Mouse (Mus musculus): ENCODE results near the gene Tmem132c.

Gene Tmem132c

DNA sequence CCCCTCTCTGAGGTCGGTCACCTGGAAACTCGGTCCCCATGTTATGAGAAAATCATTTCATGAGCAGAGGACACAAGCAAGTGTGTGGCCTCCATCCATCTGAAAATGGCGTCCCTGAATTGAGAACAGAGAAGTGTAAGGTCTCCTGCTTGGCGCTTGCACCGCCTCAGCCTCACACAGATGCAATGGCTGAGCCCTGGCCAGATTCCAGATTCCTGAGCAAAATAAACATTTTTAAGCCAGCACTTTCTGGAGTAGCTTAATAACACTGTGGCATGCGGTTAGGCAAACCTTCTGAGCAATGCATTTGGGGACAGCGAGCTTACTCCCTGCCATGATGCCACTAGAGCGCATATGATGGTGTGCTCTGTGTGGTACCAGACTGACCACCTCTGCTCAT lies 48.1 kb downstream of the Tmem132c start:
- DNase-seq: no peak

DNA sequence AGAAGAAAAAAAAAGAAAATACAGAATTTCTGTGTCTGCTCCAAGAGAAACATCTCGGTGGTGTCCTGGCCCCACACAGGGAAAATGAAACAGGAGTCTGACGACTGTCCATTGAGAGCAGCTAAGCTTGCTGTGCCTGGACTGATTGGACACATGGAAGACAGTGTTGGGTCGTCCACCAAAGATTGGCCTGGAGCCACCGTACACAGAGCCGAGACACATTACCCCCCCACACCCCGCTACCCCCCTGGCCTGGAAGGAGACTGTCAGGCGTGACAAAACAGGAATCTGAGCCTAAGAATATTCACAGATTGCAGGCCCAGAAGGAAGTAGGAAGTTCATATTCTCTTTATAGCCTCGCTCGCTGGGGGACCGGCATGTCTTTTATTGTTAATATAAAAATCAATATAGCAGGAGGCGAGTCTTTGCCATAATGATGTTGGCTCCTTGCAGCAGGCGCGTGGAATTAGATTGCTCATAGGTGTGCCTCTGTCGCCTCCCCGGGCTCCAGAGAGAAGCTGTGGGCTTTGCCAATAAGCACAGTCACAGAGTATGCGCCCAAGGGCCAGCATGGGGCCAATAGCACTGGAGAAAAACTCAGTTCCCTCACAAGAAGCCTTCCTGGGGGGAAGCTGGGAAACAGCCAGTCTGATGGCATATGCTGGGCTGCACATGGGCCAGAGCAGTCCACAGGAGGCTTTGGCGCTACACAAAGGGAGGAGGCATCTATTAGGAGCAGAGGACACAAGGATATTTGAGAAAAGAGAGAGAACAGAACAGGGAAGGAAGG lies 49.0 kb downstream of the Tmem132c start:
- no peak for DNase-seq

DNA sequence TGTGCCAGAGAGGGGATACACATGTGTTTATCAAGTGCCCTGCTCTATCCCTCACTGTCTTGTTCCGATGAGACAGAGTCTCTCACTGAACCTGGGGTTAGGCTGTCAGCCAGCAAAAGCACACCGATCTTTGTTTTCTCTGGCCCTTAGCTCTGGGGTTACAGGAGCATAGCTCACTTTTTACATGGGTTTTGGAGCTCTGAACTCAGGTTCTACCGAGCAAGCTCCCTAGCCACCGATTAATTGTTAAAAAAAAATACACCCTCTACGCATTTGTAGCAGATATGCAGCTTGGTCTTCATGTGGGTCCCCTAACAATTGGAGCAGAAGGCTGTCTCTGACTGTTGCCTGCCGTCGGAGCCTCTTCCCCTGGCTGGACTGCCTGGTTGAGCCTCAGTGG lies 50.0 kb downstream of the Tmem132c start:
- DNase-seq: no peak

DNA sequence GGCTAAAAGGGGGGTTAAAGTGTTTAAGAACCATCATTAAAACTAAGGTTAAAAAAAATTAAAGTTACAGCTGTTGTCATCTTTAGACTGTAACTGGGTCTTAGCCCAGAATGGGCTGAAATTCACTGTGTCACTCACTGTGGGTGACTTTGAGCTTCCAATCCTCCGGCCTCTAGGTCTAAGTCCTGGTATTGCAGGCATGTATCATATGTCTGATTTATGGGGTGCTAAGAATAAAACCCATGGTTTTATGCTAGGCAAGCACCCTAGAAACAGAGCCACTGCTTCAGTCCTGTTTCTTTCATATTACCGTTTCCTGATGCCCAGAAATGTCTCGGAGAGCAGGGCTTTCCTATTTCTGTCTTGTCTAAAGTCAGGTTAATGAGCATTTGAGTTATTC lies 52.1 kb downstream of the Tmem132c start:
- no peak for DNase-seq

DNA sequence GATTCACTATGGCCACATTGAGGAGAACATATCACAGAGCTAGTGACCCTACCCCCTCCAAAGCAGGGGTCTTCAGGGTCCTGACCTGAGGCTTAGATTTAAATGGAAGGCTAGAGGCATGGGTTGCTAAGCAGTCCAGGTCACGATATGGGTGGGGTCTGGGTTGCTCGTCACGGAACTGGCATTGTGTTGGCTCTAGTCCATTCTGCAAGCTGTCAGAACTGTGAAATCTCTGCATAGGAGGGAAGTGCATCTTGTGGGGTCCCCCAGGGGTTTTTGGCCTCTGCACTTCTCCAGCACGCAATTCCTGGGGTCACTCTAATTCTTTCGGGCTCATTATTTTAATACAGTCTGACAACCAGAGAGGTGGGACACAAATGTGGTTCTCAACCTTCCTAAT lies 55.9 kb downstream of the Tmem132c start:
- DNase-seq: no peak

DNA sequence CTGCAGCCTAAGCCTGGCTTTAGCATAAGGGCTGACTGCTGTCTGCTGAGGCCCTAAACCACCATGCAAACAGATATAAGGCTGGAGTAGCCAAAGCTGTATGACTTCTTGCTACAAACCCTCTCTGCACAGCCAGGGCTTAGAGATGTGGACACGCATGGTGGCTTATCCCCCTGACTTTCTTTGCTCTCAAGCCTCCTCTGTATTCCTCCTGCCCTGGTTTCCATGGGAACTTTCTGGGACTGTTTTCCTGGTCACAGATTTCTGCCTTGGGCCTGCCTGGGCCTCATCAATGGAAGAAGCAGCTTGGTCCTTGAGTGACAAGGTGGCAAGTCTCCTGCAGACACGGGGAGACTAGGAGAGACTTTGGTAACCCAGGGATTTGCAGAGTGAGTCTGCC lies 56.5 kb downstream of the Tmem132c start:
- no peak for DNase-seq

DNA sequence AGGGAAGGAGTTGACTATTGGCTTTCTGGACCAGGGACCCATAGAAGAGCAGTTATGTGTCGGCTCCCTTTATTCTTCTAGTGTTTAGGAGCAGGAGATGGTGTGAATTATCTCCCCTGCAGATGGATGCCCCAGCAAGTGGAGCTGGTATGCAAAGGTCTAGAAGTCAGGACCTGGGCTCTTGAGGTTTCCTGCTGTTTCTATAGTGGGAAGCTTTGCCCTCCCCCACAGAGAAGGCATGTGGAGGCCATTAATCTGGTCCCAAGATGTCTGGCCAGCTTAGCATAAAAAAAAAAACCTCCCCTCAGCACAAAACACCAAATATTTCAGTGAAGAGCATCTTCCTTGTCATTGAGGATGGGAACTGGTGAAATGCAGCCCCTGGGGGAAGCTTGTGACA lies 57.4 kb downstream of the Tmem132c start:
- no peak for DNase-seq

DNA sequence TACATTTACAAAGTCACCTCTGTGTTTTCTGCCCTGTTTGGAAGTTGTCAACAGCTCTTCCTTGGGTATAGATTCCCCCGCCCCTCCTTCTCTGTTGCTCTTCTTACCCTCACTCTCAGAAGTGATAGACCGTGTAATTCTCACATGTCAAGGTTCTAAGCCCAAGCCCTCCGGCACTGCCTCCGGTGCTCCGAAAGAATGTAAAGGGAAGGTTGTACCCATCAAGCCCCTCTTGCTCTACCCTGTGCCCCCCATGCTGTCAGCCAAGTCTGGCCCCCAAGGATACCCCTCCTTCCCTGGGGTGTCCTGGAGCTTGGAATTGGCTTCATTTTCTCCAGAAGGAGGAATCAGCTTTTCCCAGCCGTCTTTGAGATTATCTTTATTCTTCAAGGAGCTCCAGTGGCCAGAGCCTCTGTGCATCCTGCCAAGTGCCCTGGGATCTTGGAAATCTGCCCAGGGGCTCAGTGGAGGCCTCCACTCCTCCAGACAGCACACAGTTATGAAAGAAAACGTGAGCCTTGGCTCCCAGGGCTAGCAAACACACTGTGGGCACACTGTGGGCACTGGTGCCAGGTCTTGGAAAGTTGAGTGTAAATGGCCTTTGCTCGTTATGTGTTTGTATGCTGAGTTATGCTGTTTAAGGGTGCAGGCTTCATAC lies 59.1 kb downstream of the Tmem132c start:
- no peak for DNase-seq

DNA sequence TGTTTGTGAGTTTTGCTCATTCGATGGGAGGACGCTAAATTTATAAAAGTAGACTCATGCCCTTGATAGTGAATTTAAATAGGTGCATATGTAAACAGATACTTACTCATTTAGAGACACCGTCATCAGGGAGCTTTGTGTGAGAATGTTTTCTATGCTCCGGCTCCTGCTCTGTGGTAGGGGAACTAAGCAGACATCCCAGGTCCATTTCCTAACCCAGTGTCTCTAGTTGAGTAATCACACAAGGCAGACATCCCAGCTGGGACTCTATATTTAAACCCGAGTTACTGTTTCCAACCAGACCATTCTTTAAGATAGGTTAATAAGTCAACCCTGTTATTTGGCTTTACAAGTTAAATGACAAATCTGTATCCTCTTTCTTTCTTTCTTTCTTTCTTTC lies 63.7 kb downstream of the Tmem132c start:
- no peak for DNase-seq

DNA sequence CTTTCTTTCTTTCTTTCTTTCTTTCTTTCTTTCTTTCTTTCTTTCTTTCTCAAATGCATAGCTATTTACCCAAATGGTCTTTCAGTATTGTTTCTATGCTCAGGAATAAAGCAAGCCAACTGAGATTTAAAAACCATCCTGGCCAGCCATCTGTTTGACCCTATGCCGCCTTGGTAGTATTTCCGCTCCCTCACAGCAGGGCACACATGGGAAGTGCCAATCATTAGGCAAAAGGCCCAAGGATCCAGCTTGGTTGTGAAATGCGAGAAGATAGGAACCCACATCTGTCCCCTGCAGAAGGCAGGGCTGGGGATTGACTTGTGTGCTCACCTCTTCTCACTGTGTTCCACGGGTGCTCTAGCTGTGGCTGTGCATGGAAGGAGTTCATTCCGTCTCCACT lies 64.1 kb downstream of the Tmem132c start:
- no peak for DNase-seq

DNA sequence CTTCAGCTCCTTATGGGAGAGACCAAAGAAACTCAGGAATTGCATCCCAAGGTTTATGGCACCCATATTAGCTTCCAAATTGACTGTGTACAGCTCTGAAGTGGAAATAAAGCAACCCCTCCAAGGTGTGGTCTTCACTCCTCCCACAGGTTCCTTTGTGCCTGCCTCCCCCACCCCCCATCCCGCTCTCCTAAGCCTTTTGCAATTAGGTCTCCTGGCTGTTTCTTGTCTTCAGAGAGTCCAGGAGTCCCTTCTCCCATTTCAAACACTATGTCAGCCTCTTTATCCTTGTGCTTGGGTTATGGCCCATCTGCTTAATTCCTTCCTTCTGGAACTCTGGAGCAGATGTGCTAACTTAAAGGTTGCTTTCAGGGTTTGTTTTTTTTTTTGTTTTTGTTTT lies 65.1 kb downstream of the Tmem132c start:
- no peak for DNase-seq

DNA sequence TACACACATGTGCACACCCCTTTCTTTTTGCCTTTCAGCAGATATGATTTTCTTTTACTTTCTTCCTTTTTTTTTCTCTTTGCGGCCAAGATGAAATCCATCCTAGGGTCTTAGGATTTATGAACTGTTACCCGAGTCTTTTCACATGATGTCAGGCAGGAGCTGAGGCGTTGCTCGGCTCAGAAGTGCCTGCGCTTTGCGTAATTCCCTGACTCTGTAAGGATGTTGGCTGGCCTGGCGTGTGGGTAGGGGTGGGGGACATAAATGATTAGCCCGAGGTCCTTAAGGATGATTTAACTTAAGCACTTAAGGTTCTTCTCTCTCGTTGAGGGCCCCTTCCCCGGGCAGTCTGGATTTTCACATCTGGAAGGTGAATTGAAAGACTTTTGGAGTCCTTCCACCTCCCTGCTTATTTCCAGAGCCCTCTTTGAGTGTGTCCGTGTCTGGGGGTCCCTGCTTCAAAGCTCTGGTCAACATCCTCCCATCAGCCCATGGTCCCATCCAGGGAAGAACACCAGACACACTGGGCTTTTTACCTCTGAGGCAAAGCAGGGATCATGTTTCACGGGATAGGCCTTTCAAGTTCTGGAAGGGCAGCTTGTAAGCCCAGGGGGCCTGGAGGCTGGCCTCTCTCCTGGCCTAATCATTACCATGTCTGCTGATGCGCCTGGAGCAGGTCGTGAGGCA lies 68.9 kb downstream of the Tmem132c start:
- no peak for DNase-seq

DNA sequence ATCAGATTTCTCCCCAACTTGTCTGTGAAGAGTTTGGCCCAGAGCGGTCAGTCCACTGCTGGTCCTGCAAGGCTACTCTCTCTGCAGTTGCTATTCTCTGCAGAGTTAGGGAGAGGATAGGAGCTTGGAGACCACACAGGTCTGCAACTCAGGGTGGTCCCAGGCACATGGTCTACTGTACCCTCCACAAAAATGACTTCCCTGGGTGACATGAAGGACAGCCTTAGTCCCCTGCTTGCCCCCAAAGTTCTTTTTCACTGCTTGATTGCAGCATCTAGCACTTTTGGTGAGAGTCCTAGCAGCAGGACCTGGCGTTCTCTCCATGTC lies 69.4 kb downstream of the Tmem132c start:
- no peak for DNase-seq

DNA sequence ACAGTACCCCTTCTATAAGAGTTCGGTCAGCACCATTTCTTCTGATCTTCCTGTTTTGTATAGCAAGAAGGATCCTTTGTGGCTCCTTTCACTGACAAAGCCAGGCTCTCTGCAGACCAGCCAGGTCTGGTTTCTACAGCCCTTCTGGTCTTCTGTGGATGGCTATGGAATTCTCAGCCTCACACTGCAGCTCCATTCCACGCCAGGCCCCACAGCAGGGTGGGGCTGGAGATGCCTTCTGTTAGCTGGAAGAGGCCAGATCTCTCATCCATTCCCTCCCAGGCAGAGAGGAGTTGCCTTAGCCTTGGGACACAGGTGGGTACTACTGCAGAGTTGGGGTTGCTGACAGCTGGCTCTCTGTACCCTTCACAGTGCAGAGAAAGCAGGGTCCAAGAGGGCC lies 72.0 kb downstream of the Tmem132c start:
- no peak for DNase-seq

DNA sequence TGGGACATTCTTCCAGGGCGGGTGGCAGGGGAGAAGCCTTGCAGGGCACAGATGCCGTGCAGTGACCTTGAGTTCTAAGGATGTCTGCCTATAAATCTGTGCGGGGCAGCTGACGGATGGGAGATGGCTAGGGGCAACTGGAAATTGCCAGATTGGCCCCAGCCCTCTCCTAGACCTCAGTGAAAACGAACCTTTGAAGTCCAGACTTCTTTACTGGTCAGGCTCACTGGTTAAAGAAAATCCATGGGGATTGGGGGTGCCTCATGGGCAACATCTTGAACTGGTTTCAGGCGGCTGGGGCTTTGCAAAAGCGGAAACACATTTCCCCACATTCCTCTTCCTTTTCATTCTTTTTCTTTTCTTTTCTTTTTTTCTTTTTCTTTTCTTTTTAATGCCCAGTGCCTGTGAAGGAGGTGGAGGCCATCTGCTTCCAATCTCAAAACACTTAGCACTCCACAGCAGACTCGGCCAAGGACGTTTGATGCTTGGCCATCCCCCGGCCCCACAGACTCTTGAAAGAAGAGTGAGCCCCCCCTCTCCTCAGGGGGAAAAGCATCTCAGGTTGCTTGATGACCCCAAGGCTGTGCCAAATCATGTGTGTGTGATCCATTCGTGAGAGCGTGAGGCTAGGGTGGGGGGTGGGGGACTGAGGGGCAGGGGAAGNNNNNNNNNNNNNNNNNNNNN lies 77.6 kb downstream of the Tmem132c start:
- no peak for DNase-seq

DNA sequence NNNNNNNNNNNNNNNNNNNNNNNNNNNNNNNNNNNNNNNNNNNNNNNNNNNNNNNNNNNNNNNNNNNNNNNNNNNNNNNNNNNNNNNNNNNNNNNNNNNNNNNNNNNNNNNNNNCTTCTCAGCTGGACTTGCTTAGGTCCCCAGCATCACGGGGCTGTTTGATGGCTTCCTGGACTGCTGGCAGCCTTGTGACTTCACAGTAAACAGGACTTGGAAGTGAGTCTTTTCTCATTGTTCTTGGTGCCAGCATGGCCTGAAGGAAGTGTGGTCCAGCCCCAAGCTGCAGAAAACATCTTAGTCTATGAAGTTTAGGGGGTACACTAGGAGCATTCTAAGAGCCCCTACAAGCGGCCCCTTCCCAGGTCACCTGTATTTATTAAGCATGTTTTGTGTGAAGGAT lies 83.0 kb downstream of the Tmem132c start:
- DNase-seq: no peak

DNA sequence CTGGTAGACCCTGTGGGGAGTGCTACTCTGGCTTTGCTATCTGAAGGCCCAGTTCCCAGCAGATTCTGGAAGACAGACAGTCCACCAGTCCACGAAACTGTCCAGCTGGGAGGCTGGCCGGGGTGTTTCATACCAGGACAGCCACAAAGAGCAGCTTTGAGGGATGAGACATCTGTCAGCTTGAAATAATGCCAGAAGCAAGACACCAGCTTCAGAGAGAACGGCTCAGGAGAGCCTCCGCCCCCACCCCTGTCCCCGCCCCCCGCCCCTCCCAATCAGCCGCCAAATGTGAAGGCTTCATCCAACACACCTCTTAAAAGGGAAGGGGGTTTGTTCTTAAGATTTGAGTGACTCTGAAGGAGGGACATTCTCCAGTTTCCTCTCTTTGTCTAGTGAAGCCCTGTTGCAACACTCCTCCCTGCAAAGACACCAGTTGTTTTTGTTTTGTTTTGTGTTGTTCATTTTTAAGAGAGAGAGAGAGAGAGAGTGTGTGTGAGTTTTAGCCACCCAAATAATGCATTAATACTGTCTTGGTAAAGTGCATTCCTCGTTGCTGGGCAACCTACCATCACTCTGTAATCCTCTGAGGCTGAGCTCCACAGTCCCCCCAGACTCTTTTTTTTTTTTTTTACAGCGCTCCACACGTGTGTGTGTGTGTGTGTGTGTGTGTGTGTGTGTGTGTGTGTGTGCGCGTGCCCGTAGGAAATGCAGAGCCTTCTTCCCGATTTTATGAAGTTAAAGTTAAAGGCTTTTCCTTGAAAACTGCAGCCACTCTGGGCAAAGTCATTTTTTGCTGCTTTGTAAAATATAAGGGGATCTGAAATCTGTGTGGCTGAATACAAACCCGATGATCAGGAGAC lies 94.7 kb downstream of the Tmem132c start:
- no peak for DNase-seq

DNA sequence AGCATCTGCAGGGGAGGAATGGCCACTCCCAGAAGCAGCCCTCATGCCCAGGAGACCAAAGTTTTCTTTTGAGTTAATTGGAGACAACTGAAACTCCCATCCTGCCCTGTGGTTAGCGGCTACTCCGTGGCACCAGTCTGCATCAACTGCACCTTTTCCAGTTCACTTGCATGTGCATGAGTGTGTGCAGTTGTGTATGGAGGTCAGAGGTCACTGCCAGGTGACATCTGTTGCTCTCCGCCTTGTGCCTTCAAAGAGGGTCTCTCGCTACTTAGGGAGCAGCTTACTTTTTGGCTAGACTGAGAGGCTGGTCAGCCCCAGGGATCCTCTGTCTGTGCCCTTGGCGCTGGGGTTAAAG lies 95.3 kb downstream of the Tmem132c start:
- DNase-seq: no peak

DNA sequence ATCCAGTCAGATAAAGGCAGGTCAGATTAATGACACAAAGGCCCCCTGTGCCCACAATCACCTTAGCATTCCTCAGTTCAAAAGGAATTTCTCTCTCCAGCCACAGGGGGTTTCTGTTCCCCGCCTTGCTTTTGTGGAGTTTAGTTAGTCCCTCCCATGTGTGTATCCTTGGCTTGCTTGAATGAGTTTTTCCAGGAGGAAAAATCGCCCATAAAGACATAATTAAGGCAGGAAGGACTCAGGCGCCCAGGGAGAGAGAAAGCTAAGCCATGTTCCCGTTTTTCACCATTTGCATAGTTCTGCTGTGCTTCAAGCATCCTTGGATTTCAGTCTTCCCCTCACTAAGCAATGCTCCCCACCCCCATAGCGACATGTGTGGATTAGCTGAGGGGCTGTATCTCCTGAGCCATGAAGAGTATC lies 97.4 kb downstream of the Tmem132c start:
- DNase-seq: no peak

DNA sequence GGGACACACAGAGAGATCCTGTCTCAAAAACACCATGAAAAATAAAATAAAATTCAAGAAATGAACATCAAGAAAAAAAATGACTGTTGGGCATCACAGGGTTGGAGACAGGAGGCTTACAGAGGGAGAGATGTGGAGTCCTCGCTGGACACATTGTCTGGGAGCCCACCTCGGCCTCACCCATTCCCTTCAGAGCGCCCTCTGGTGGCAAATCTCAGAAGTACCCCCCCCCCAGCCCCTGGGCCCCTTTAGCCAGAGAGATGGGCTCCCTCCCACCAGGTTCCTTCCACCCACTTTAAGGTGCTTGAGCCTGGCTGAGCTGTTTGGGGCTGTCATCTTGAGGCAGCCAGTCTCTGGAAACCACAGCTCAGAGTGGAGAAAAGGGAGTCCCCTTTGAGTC lies 99.5 kb downstream of the Tmem132c start:
- DNase-seq: no peak

DNA sequence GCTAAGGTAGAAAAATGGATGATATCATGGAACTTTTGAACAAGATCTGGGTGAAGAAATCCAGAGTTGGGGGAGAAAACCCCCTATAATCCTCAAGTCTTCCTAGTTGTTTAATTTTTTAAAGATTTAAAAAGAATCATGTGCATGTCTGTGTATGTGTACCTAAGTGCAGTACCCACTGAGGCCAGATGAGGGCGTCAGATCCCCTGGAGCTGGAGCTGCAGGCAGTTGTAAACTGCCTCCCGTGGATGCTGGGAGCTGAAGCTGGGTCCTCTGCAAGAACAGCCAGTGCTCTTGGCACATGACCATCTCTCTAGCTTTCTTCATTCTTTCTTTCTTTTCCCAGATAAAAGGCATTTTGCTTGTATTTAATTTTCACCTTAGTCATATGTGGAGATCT lies 103.1 kb downstream of the Tmem132c start:
- DNase-seq: no peak

DNA sequence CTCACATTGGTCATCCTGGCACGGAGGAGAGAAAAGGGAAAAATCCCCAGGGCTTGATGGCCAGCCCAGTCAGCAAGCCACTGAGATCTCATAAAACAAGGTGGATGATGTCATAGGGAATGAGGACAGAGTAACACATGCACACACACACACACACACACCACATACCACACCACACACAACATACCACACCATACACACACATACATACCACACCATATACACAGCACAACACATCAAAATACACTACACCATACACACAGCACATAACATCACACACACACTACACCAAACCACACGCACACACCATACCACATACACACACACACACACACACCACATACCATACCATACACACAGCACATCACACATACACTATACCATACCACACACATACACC lies 104.8 kb downstream of the Tmem132c start:
- DNase-seq: no peak
